Mouse (Mus musculus) CD4-positive helper T cell, adult 2 months (primary cell): ENCODE results near the gene Rhbdd1.

Experiments used
- DNase-seq: peaks from one replicate; pipeline ENCODE4 v3.0.0-alpha.2; 2012; ENCODE audit warnings: low read depth, missing footprints, low spot score

The Rhbdd1 gene

GRCm38 (mm10) chr1:82362165-82362564 lies 45.9 kb downstream of the Rhbdd1 start:
- DNase-seq: no peak

GRCm38 (mm10) chr1:82364047-82364446 lies 47.8 kb downstream of the Rhbdd1 start:
- DNase-seq: no peak

- no peak for DNase-seq
These were observed 48.2 kb downstream of the Rhbdd1 start for GRCm38 (mm10) chr1:82364468-82364867.

GRCm38 (mm10) chr1:82371636-82372428 lies 55.6 kb downstream of the Rhbdd1 start:
- DNase-seq: no peak

GRCm38 (mm10) chr1:82373924-82374323 lies 57.7 kb downstream of the Rhbdd1 start:
- DNase-seq: no peak

GRCm38 (mm10) chr1:82374831-82375358 lies 58.6 kb downstream of the Rhbdd1 start:
- DNase-seq: no peak

GRCm38 (mm10) chr1:82375452-82375851 lies 59.2 kb downstream of the Rhbdd1 start:
- no peak for DNase-seq

- no peak for DNase-seq
These were observed 65.7 kb downstream of the Rhbdd1 start for GRCm38 (mm10) chr1:82381946-82382345.

- DNase-seq: no peak
These were observed 67.9 kb downstream of the Rhbdd1 start for GRCm38 (mm10) chr1:82384106-82384505.

- DNase-seq: no peak
These were observed 68.8 kb downstream of the Rhbdd1 start for GRCm38 (mm10) chr1:82385054-82385453.

GRCm38 (mm10) chr1:82385827-82386230 lies 69.6 kb downstream of the Rhbdd1 start:
- DNase-seq: no peak

GRCm38 (mm10) chr1:82386814-82387771 lies 70.8 kb downstream of the Rhbdd1 start:
- DNase-seq: no peak

- no peak for DNase-seq
These were observed 73.1 kb downstream of the Rhbdd1 start for GRCm38 (mm10) chr1:82389371-82389770.

GRCm38 (mm10) chr1:82395371-82395770 lies 79.1 kb downstream of the Rhbdd1 start:
- no peak for DNase-seq

GRCm38 (mm10) chr1:82407786-82408185 lies 91.5 kb downstream of the Rhbdd1 start:
- no peak for DNase-seq

GRCm38 (mm10) chr1:82409271-82409670 lies 93.0 kb downstream of the Rhbdd1 start:
- DNase-seq: no peak

GRCm38 (mm10) chr1:82410548-82410947 lies 94.3 kb downstream of the Rhbdd1 start:
- DNase-seq: no peak

GRCm38 (mm10) chr1:82411521-82411920 lies 95.3 kb downstream of the Rhbdd1 start:
- no peak for DNase-seq

- DNase-seq: no peak
These were observed 95.8 kb downstream of the Rhbdd1 start for GRCm38 (mm10) chr1:82412085-82412484.

- DNase-seq: no peak
These were observed 98.3 kb downstream of the Rhbdd1 start for GRCm38 (mm10) chr1:82414434-82415045.

GRCm38 (mm10) chr1:82415641-82416040 lies 99.4 kb downstream of the Rhbdd1 start:
- DNase-seq: no peak

GRCm38 (mm10) chr1:82427729-82428128 lies 111.5 kb downstream of the Rhbdd1 start:
- DNase-seq: no peak
